Mouse (Mus musculus) limb, embryonic 10.5 days (tissue): ENCODE data around the gene Oser1. TPM values are rescaled to one million over a fixed set of nuclear protein-coding genes. Genes with fewer than 3 reads are reported as not detected.
"Not testable (repeated sequence)": the region's sequence is repeated elsewhere in the genome, so short reads cannot be mapped to it uniquely, and the experiment has no call there.

Experiments used
- DNase-seq: peaks from one replicate; pipeline ENCODE4 v3.0.0-alpha.2; 2017; ENCODE audit warnings: low spot score
- H3K27ac ChIP-seq: fragments of 300-500 bp; sonication (generic); 2 replicates; pipeline ENCODE4 v1.5.1; 2016; ENCODE audit warnings: mild to moderate bottlenecking
- H3K27me3 ChIP-seq: fragments of 300-500 bp; sonication (generic); 2 replicates; pipeline ENCODE4 v1.6.1; 2016; ENCODE audit warnings: low read depth, mild to moderate bottlenecking; ENCODE audit not compliant: poor library complexity, severe bottlenecking
- H3K36me3 ChIP-seq: fragments of 300-500 bp; sonication (generic); 2 replicates; pipeline ENCODE4 v1.6.1; 2016; ENCODE audit warnings: mild to moderate bottlenecking, moderate library complexity
- H3K4me1 ChIP-seq: fragments of 300-500 bp; sonication (generic); 2 replicates; pipeline ENCODE4 v1.6.1; 2016
- H3K4me3 ChIP-seq: fragments of 300-500 bp; sonication (generic); 2 replicates; pipeline ENCODE4 v1.5.1; 2016; ENCODE audit warnings: mild to moderate bottlenecking, moderate library complexity
- H3K9me3 ChIP-seq: fragments of 300-500 bp; sonication (generic); replicated peaks from 2 replicates; pipeline ENCODE4 v1.6.1; 2016; ENCODE audit warnings: mild to moderate bottlenecking
- WGBS: fragments of 180-500 bp; shearing (Covaris S2); methylation state at CpG from one replicate; pipeline ENCODE4 v1.1.7; 2016; 5-methylcytosine and 5-hydroxymethylcytosine counted together
- polyA plus RNA-seq: library from polyadenylated mRNA; unstranded; fragments of >200 nt; fragmentation: Nextera tagmentation; extraction: Ambion mirVana; gene quantifications from 2 replicates; pipeline ENCODE4 v1.2.1, GENCODE M21; 2016

Oser1 gene
- polyA plus RNA-seq, 1 experiment from 2014 or later, result 89.2 TPM

DNA sequence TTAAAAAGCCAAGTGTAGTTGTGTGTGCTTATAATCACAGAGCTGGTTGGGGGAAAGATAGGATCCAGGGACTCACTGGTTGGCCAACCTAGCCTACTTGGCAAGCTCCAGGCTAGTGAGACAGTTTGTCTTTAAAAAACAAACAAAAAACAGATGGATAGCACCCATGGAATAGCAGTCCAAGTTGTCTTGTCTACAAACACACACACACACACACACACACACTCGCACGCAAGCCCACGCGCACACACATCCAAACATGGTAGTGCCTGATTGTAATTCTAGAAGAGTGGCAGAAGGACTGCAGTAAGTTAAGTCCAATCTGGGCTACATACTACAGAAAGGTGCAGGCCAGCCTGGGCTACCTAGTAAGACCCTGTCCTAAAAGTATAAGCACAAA, 12.1 kb downstream of the Oser1 start:
- H3K27ac ChIP-seq, result no peak overlapping the region
- no peaks in the 10 kb centered on the region for H3K9me3 ChIP-seq
- H3K36me3 ChIP-seq, result peaks cover 73% of the 10 kb centered on the region
- no peak for DNase-seq
- H3K4me1 ChIP-seq, result peaks cover under 1% of the 10 kb centered on the region; the same call in 1 of the 2 replicates
- no peak overlapping the region for H3K4me3 ChIP-seq
- 98% methylated on average over 4 of the region's 4 CpGs for WGBS
- no peaks in the 10 kb centered on the region for H3K27me3 ChIP-seq

DNA sequence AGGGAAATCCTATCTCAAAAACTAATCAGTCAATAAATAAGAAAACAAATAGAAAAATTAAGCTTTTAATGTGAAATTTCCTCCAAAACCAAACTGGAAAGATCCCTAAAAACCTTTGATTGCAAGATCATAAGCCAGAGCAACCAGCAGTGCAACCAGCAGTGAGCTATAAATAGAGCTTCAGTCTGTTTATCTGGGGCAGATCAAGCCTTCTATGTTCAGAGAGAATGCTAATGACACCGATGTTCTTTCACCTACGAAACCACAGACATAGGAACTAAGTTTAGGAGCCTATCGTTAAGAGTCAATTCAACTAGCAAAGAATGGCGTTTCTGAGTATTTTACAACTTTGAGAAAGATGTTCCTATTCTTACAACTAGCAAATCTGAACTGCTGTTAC, 12.7 kb downstream of the Oser1 start:
- no peak for DNase-seq
- 89% methylated on average over 4 of the region's 4 CpGs for WGBS
- no peak overlapping the region for H3K27ac ChIP-seq

DNA sequence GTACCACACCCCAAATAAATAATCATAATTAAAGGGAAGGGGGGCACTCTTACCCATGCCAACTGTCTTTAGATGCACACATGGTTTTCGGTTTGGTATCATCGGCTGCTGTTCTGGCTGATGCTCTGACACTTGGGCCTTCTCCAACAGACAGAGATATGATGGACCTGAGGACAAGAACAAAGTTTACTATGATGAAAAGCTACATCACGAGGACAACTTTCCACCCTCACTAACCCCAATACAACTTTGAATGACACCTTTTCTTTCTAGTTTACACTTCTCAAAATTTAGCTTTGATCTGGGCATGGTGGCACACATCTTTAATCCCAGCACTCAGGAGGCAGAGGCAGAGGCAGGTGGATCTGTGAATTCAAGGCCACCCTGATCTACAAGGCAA, 13.2 kb downstream of the Oser1 start:
- not testable (repeated sequence) for H3K9me3 ChIP-seq, DNase-seq, H3K27ac ChIP-seq, H3K4me1 ChIP-seq, H3K27me3 ChIP-seq, H3K4me3 ChIP-seq
- WGBS, result 97% methylated on average over 3 of the region's 3 CpGs
- H3K36me3 ChIP-seq, result peaks cover 80% of the 10 kb centered on the region

More for the DNA sequence above, 12.7 kb downstream of the Oser1 start:
- H3K27me3 ChIP-seq, result no peaks in the 10 kb centered on the region
- H3K36me3 ChIP-seq, result peaks cover 79% of the 10 kb centered on the region
- no peak overlapping the region for H3K4me3 ChIP-seq
- H3K9me3 ChIP-seq, result no peaks in the 10 kb centered on the region
- no peaks in the 10 kb centered on the region for H3K4me1 ChIP-seq

GRCm38 (mm10) chr2:163410211-163410610, 14.3 kb downstream of the Oser1 start:
- Histone ChIP-seq H3K9me3 (no peaks in the 10 kb centered on the region), H3K27me3 (no peaks in the 10 kb centered on the region), H3K36me3 (peaks cover 83% of the 10 kb centered on the region), H3K4me3 (no peak overlapping the region), H3K27ac (no peak overlapping the region), H3K4me1 (no peaks in the 10 kb centered on the region)
- 91% methylated on average over 3 of the region's 3 CpGs for WGBS
- no peak for DNase-seq

GRCm38 (mm10) chr2:163404037-163404815, 20.3 kb downstream of the Oser1 start:
- H3K4me1 ChIP-seq, result no peaks in the 10 kb centered on the region
- no peak overlapping the region for H3K27ac ChIP-seq
- no peak overlapping the region for H3K4me3 ChIP-seq
- no peaks in the 10 kb centered on the region for H3K27me3 ChIP-seq
- peaks cover 37% of the 10 kb centered on the region for H3K36me3 ChIP-seq
- DNase-seq, result no peak
- 88% methylated on average over 8 of the region's 8 CpGs for WGBS
- H3K9me3 ChIP-seq, result no peaks in the 10 kb centered on the region

DNA sequence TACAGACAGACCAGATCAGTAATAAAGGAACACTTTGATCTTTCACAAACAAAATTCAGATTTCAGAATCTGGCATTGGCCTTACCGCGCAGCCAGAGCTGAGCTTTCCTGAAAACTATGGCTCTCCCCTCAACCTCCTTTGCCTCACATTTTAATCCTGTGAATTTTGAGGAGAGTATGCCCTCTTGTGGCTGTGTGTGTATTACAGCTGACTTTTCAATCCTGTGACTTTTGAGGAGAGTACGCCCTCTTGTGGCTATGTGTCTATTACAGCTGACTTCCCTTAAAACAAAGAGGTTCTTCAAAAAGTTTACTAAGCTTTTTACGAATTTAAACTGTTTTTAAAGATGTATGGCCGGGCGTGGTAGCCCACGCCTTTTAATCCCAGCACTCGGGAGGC, 23.3 kb downstream of the Oser1 start:
- no peak overlapping the region for H3K27ac ChIP-seq
- peaks cover 14% of the 10 kb centered on the region for H3K36me3 ChIP-seq
- no peak overlapping the region for H3K4me3 ChIP-seq
- WGBS, result 17% methylated on average over 8 of the region's 8 CpGs
- H3K9me3 ChIP-seq, result no peaks in the 10 kb centered on the region
- H3K4me1 ChIP-seq, result peaks cover 18% of the 10 kb centered on the region
- peak; percentile 78 for DNase-seq
- H3K27me3 ChIP-seq, result no peaks in the 10 kb centered on the region

DNA sequence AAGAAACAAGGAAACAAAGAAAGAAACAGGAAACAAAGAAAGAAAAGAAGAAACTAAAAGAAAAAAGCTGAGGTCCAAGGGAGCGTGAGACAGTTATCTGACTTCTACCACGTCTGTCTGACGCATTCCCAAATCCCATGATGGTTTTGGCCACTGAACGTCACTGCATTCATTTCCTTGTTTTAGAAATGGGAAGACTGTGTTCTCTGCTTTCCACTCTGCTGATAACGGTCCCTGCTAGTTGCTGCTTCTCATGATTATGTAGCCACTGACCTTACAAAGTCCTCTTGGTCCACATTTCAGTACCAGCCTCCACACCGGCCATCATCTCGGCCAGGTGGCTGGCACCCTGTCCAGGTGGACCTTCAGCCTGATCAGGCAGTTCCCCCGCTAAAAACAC, 25.3 kb downstream of the Oser1 start:
- Histone ChIP-seq H3K27ac (no peak overlapping the region), H3K4me3 (no peak overlapping the region), H3K27me3 (no peaks in the 10 kb centered on the region), H3K36me3 (no peaks in the 10 kb centered on the region), H3K9me3 (no peaks in the 10 kb centered on the region), H3K4me1 (peaks cover 19% of the 10 kb centered on the region)
- 88% methylated on average over 8 of the region's 8 CpGs for WGBS
- DNase-seq, result no peak

- 89% methylated on average over 4 of the region's 4 CpGs for WGBS
- DNase-seq, result no peak
These were observed 25.7 kb downstream of the Oser1 start for GRCm38 (mm10) chr2:163398770-163399169.

GRCm38 (mm10) chr2:163397905-163398304, 26.6 kb downstream of the Oser1 start, which contains the start of gene Jph2:
Gene Jph2, minus strand, starts transcription at chr2:163397993.
- Histone ChIP-seq H3K27me3 (no peaks in the 10 kb centered on the region), H3K36me3 (no peaks in the 10 kb centered on the region), H3K4me3 (peak within 1 kb of the TSS; percentile 39), H3K4me1 (peaks cover 24% of the 10 kb centered on the region), H3K9me3 (no peaks in the 10 kb centered on the region), H3K27ac (peak within 1 kb of the TSS; percentile 63)
- 3% methylated on average over 10 of the region's 10 CpGs for WGBS
- peak; percentile 66 for DNase-seq

More at GRCm38 (mm10) chr2:163398770-163399169, 25.7 kb downstream of the Oser1 start:
- H3K4me3 ChIP-seq, result no peak overlapping the region
- H3K27ac ChIP-seq, result peak overlapping the region; percentile 63; the same call in 1 of the 2 replicates
- peaks cover 24% of the 10 kb centered on the region for H3K4me1 ChIP-seq
- H3K9me3 ChIP-seq, result no peaks in the 10 kb centered on the region
- H3K27me3 ChIP-seq, result no peaks in the 10 kb centered on the region
- no peaks in the 10 kb centered on the region for H3K36me3 ChIP-seq

GRCm38 (mm10) chr2:163397071-163397470, 27.4 kb downstream of the Oser1 start:
- Histone ChIP-seq H3K4me1 (peaks cover 24% of the 10 kb centered on the region), H3K27me3 (no peaks in the 10 kb centered on the region), H3K9me3 (no peaks in the 10 kb centered on the region), H3K27ac (peak overlapping the region; percentile 63), H3K4me3 (peak overlapping the region; percentile 39; the same call in 1 of the 2 replicates), H3K36me3 (no peaks in the 10 kb centered on the region)
- WGBS, result 91% methylated on average over 19 of the region's 19 CpGs
- no peak for DNase-seq

- DNase-seq, result no peak
- no peak overlapping the region for H3K27ac ChIP-seq
- H3K4me3 ChIP-seq, result no peak overlapping the region
- H3K36me3 ChIP-seq, result no peaks in the 10 kb centered on the region
- H3K9me3 ChIP-seq, result no peaks in the 10 kb centered on the region
- peaks cover 24% of the 10 kb centered on the region for H3K4me1 ChIP-seq
- 83% methylated on average over 6 of the region's 6 CpGs for WGBS
- H3K27me3 ChIP-seq, result no peaks in the 10 kb centered on the region
These were observed 29.5 kb downstream of the Oser1 start for GRCm38 (mm10) chr2:163394977-163395376.

GRCm38 (mm10) chr2:163393976-163394375, 30.5 kb downstream of the Oser1 start:
- Histone ChIP-seq H3K36me3 (no peaks in the 10 kb centered on the region), H3K9me3 (no peaks in the 10 kb centered on the region), H3K27ac (no peak overlapping the region), H3K4me3 (no peak overlapping the region), H3K27me3 (no peaks in the 10 kb centered on the region), H3K4me1 (peaks cover 24% of the 10 kb centered on the region)
- DNase-seq, result no peak
- WGBS, result 80% methylated on average over 6 of the region's 6 CpGs

DNA sequence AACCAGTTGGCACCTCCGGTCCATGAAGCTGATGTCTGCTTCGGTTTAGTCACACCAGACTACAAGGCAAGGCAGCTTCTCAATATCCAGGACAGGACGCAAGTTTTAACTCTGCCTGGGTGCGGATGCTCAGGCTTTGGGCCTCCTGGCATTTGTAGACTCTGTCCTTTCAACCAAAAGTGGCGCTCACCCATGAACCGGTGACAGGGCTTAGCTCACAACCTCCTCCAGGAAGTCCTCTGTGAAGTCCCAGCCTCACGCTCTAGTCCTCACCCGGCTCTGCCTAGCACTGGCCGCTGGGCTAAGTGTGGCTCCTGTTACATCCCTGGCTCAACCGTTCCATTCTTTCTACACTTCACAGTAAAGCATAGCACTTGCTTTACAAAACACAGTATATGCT, 31.3 kb downstream of the Oser1 start:
- Histone ChIP-seq H3K4me3 (no peak overlapping the region), H3K27me3 (no peaks in the 10 kb centered on the region), H3K4me1 (peaks cover 19% of the 10 kb centered on the region), H3K36me3 (no peaks in the 10 kb centered on the region), H3K9me3 (no peaks in the 10 kb centered on the region), H3K27ac (no peak overlapping the region)
- 95% methylated on average over 10 of the region's 10 CpGs for WGBS
- DNase-seq, result no peak
